Mouse (Mus musculus): ENCODE results near the gene BC005624.
"Not testable (repeated sequence)": the region's sequence is repeated elsewhere in the genome, so short reads cannot be mapped to it uniquely, and the experiment has no call there.

DNA sequence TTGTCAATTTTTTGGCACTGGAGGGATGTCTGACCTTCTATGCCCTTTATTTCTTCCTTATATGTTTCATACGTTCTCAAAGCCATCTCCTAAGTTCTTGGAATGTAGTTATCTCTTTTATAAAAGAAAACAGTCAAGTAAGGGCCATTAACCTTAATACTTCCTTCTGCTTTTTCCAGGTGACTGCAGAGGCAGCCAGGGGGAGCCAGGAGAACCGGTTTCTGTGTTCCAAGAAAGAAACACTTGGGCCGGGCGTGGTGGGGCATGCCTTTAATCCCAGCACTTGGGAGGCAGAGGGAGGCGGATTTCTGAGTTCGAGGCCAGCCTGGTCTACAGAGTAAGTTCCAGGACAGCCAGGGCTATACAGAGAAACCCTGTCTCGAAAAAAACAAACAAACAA is 39.9 kb downstream of the BC005624 start:
- TF ChIP-seq CTCF (IDR thresholded peaks at IDR 0.05; ENCODE audit: low read depth, low read length); TAL1 (conservative IDR thresholded peaks at IDR 0.05; ENCODE audit: low read depth, low read length); GATA1 (IDR thresholded peaks at IDR 0.05; ENCODE audit: borderline replicate concordance, low read length); POLR2AphosphoS5 (IDR thresholded peaks at IDR 0.05; ENCODE audit: insufficient replicate concordance, low read depth, low read length); GATA2 (IDR thresholded peaks at IDR 0.05; ENCODE audit: borderline replicate concordance, low read depth, low read length): not testable (repeated sequence)

Data from G1E (cell line).